Mouse (Mus musculus): ENCODE results near the gene 1700029H14Rik.

- TF ChIP-seq CTCF (IDR thresholded peaks at IDR 0.05; ENCODE audit: low read depth) = no peak
- TF ChIP-seq EP300 (IDR thresholded peaks at IDR 0.05; ENCODE audit: low read depth) = no peak
Measured at GRCm38 (mm10) chr8:13517284-13517781, 44.9 kb downstream of the 1700029H14Rik start.

Measured in liver, postnatal 0 days (tissue).